Mouse (Mus musculus) stomach, embryonic 16.5 days (tissue): ENCODE data around the gene Gm10487. TPM values are rescaled to one million over a fixed set of nuclear protein-coding genes. Genes with fewer than 3 reads are reported as not detected.
"Not testable (repeated sequence)": the region's sequence is repeated elsewhere in the genome, so short reads cannot be mapped to it uniquely, and the experiment has no call there.

Experiments used
- ATAC-seq: fragments of 200-750 bp; cut with Nextera tagmentation; 2 replicates; pipeline ENCODE4 v1.8.0; 2017; ENCODE audit warnings: moderate number of reproducible peaks, moderate TSS enrichment; ENCODE audit not compliant: insufficient read depth, low FRiP score
- H3K27ac ChIP-seq: fragments of 300-500 bp; sonication (generic); 2 replicates; pipeline ENCODE4 v1.5.1; 2014; ENCODE audit warnings: low read length
- H3K27me3 ChIP-seq: fragments of 300-500 bp; sonication (generic); 2 replicates; pipeline ENCODE4 v1.6.1; 2014; ENCODE audit warnings: low read length, control low read depth, mixed read lengths; ENCODE audit not compliant: control insufficient read depth, insufficient read depth
- H3K36me3 ChIP-seq: fragments of 300-500 bp; sonication (generic); 2 replicates; pipeline ENCODE4 v1.6.1; 2014; ENCODE audit warnings: low read length; ENCODE audit not compliant: control insufficient read depth, insufficient read depth
- H3K4me1 ChIP-seq: fragments of 300-500 bp; sonication (generic); 2 replicates; pipeline ENCODE4 v1.6.1; 2014; ENCODE audit warnings: low read length, control low read depth, mixed read lengths; ENCODE audit not compliant: control insufficient read depth, insufficient read depth
- H3K4me2 ChIP-seq: fragments of 300-500 bp; sonication (generic); 2 replicates; pipeline ENCODE4 v1.6.1; 2014; ENCODE audit warnings: low read depth, low read length, mixed read lengths
- H3K4me3 ChIP-seq: fragments of 300-500 bp; sonication (generic); replicated peaks from 2 replicates; pipeline ENCODE4 v1.5.1; 2014; ENCODE audit warnings: mild to moderate bottlenecking, low read length
- H3K9ac ChIP-seq: fragments of 300-500 bp; sonication (generic); 2 replicates; pipeline ENCODE4 v1.6.1; 2014; ENCODE audit warnings: low read length
- H3K9me3 ChIP-seq: fragments of 300-500 bp; sonication (generic); replicated peaks from 2 replicates; pipeline ENCODE4 v1.6.1; 2016; ENCODE audit warnings: low read length, control low read depth; ENCODE audit not compliant: control insufficient read depth
- WGBS: fragments of 180-500 bp; shearing (Covaris S2); extraction: QIAGEN DNeasy Blood & Tissue Kit; methylation state at CpG from one replicate; pipeline ENCODE4 v1.1.7; 2014; 5-methylcytosine and 5-hydroxymethylcytosine counted together
- polyA plus RNA-seq: library from polyadenylated mRNA; unstranded; fragments of >200 nt; fragmentation: Nextera tagmentation; extraction: Ambion mirVana; gene quantifications from 2 replicates; pipeline ENCODE4 v1.2.1, GENCODE M21; 2015

The Gm10487 gene
- not detected in 2 replicates for polyA plus RNA-seq

- H3K27ac ChIP-seq, H3K27me3 ChIP-seq, H3K4me1 ChIP-seq, H3K9me3 ChIP-seq, H3K4me2 ChIP-seq, H3K4me3 ChIP-seq, H3K36me3 ChIP-seq, ATAC-seq, H3K9ac ChIP-seq: not testable (repeated sequence)
- no CpG with 5 or more reads among the region's 6 CpGs for WGBS
Observed at GRCm38 (mm10) chrX:30843369-30843768, at the start of gene Gm10487. Gm10487 (minus strand) TSS chrX:30843469.
